Mouse (Mus musculus): ENCODE measurements at regions not wholly inside any gene's neighbourhood (a gene's known extent, or its start where the extent isn't known, plus 50 kb on each side); places are given as distances from the start of the nearest gene placed in this dataset.
A peak's percentile ranks its signal among the peaks of the same experiment; 100 is the strongest.

DNA sequence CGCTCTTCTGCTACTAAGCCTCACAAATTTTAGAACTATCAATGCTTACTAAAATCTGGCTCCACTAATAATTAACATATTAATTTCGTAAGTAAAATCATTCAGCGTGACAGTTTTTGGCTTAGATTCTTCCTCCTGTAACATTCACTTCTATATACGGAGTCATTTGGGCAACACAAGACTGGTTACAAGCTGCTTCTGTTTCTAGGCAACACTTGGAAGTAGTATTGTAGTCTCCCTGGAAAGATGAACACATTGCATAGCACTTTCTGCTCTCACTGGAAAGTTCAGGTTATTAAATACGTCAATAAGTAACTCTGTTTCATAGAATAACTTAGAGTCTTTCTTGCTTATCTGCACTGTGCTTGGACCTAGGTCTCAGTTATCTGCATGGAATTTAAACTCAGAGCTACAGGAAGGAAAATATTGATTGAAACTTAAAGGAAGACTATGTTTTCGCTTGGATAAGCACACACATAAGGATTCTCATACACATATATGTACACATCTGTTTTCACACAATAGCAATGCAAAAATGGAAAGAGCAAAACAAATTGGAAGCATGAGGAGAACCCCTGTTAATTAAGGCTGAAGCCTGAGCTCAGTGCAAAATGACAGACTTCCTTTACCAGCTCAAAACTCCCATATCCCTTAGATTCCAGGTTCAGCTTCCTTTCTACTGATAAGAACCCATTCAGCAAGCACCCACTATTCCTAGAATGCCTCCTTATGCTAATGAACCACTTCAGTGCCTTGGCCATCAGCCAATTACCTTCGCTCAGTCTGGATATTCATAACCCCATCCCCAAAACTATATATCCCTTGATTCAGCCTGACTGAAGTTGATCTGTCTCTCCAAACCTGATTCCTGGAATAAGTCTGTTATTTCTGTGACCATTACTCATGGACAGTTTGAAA, 356.7 kb upstream of the Nudt12 start:
- Histone ChIP-seq H3K9ac (ENCODE audit: low read length) (no peak overlapping the region), H3K4me1 (replicated peaks; ENCODE audit: control insufficient read depth, insufficient read depth, low read length) (no peaks in the 10 kb centered on the region), H3K27ac (ENCODE audit: low read depth, low read length) (no peak overlapping the region), H3K9me3 (ENCODE audit: control insufficient read depth, low read length) (no peaks in the 10 kb centered on the region), H3K4me3 (ENCODE audit: low read depth, low read length) (no peak overlapping the region), H3K4me2 (ENCODE audit: low read depth, low read length, severe bottlenecking) (no peak overlapping the region), H3K27me3 (ENCODE audit: control insufficient read depth, insufficient read depth, low read length) (no peaks in the 10 kb centered on the region), H3K36me3 (ENCODE audit: control insufficient read depth, insufficient read depth, low read length) (no peaks in the 10 kb centered on the region)
- DNase-seq (ENCODE audit: low spot score) (no peak), ATAC-seq (replicated peaks; ENCODE audit: low FRiP score) (no peak)
- 89% methylated on average over 7 of the region's 7 CpGs for WGBS

DNA sequence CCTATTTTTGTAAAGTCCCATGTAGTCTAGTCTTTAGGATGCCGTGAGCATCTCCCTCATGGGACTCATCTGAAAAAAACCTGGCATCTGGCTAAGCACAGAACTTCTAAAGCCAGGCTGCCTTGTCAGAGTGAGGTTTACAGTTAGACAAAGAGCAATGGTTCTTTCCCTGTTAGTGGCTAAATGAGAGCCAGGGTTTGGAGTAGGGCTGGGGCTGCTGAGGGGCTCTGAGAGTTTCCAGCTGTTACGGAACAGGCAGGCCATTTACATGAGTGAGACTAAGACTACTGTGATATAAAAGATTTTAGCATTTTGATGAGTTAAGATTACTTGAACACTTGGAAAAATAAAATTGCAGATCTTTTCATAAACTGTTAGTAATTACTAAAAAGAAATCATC, 352.2 kb upstream of the Nudt12 start:
- DNase-seq (ENCODE audit: low spot score) (no peak), ATAC-seq (replicated peaks; ENCODE audit: low FRiP score) (no peak)
- Histone ChIP-seq H3K4me3 (ENCODE audit: low read depth, low read length) (no peak overlapping the region), H3K27ac (ENCODE audit: low read depth, low read length) (no peak overlapping the region), H3K27me3 (ENCODE audit: control insufficient read depth, insufficient read depth, low read length) (no peaks in the 10 kb centered on the region), H3K4me2 (ENCODE audit: low read depth, low read length, severe bottlenecking) (no peak overlapping the region), H3K9me3 (ENCODE audit: control insufficient read depth, low read length) (no peaks in the 10 kb centered on the region), H3K36me3 (ENCODE audit: control insufficient read depth, insufficient read depth, low read length) (no peaks in the 10 kb centered on the region), H3K4me1 (replicated peaks; ENCODE audit: control insufficient read depth, insufficient read depth, low read length) (no peaks in the 10 kb centered on the region), H3K9ac (ENCODE audit: low read length) (no peak overlapping the region)
- 65% methylated on average over 2 of the region's 2 CpGs for WGBS

DNA sequence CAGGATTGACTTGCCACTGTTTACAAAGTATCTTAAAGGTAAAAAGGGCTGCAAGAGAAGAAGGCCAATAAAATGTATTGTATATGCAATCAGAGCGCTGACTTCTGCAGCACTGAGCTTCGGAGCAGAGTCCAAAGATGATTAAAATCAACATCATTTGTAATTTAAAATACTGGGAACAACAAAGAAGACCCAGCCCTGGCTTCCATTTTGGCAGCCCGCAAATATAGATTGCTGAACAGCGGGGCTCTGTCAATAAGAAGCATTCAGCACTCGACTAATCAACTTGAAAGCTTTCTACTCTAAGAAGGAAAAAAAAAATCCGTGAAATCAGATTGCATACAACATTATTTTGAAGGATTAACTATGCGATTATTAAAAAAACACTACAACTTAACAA, 348.9 kb upstream of the Nudt12 start:
- no peaks in the 10 kb centered on the region for H3K4me1 ChIP-seq (replicated peaks; ENCODE audit: control insufficient read depth, insufficient read depth, low read length)
- H3K4me3 ChIP-seq (ENCODE audit: low read depth, low read length): no peak overlapping the region
- H3K4me2 ChIP-seq (ENCODE audit: low read depth, low read length, severe bottlenecking): no peak overlapping the region
- ATAC-seq (replicated peaks; ENCODE audit: low FRiP score): no peak
- H3K27me3 ChIP-seq (ENCODE audit: control insufficient read depth, insufficient read depth, low read length): no peaks in the 10 kb centered on the region
- H3K9me3 ChIP-seq (ENCODE audit: control insufficient read depth, low read length): no peaks in the 10 kb centered on the region
- H3K9ac ChIP-seq (ENCODE audit: low read length): no peak overlapping the region
- no peaks in the 10 kb centered on the region for H3K36me3 ChIP-seq (ENCODE audit: control insufficient read depth, insufficient read depth, low read length)
- no peak for DNase-seq (ENCODE audit: low spot score)
- no peak overlapping the region for H3K27ac ChIP-seq (ENCODE audit: low read depth, low read length)
- 61% methylated on average over 7 of the region's 7 CpGs for WGBS

DNA sequence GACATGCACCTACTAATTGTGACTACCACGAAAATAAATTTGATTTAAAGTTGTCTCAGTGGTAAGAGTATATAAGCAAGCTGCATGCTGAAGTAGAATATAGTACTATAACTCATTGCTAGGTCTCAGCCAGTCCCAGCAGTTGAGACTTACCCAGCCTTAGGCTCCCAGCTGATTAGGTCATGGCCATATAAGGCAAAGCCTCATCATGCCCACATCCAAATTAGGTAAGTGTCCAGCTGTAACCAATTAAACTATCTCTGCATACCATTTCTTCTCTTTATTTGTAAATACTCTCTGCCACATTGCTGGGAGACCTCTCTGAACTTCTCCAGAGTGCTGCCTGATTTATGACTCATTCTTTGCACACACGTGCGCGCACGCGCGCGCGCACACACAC, 347.9 kb upstream of the Nudt12 start:
- ATAC-seq (replicated peaks; ENCODE audit: low FRiP score) (peak; percentile 51; the same call in 1 of the 2 replicates), DNase-seq (ENCODE audit: low spot score) (no peak)
- H3K36me3 ChIP-seq (ENCODE audit: control insufficient read depth, insufficient read depth, low read length): no peaks in the 10 kb centered on the region
- no peak overlapping the region for H3K4me2 ChIP-seq (ENCODE audit: low read depth, low read length, severe bottlenecking)
- no peaks in the 10 kb centered on the region for H3K27me3 ChIP-seq (ENCODE audit: control insufficient read depth, insufficient read depth, low read length)
- no peaks in the 10 kb centered on the region for H3K4me1 ChIP-seq (replicated peaks; ENCODE audit: control insufficient read depth, insufficient read depth, low read length)
- WGBS: 97% methylated on average over 9 of the region's 9 CpGs
- no peak overlapping the region for H3K4me3 ChIP-seq (ENCODE audit: low read depth, low read length)
- H3K9ac ChIP-seq (ENCODE audit: low read length): no peak overlapping the region
- H3K9me3 ChIP-seq (ENCODE audit: control insufficient read depth, low read length): no peaks in the 10 kb centered on the region
- H3K27ac ChIP-seq (ENCODE audit: low read depth, low read length): no peak overlapping the region

DNA sequence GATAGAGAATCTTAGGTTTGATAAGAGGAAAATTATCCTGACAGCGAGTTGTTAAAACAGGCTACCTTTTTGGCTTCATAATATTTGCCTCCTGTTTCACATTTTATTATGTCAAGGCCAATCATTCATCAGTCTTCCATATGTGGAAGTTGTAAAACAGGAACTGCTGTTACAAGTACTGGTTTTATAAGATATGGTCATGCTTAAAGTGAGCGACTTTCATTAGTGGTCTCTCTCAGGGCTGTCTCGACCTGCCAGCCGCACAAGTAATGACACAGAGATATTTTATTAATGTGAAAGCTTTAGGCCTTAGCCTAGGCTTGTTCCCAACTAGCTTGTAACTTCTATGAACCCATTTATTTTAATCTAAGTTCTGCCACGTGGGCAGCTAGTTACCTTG, 346.3 kb upstream of the Nudt12 start:
- Histone ChIP-seq H3K36me3 (ENCODE audit: control insufficient read depth, insufficient read depth, low read length) (no peaks in the 10 kb centered on the region), H3K9me3 (ENCODE audit: control insufficient read depth, low read length) (no peaks in the 10 kb centered on the region), H3K4me1 (replicated peaks; ENCODE audit: control insufficient read depth, insufficient read depth, low read length) (no peaks in the 10 kb centered on the region), H3K27me3 (ENCODE audit: control insufficient read depth, insufficient read depth, low read length) (no peaks in the 10 kb centered on the region), H3K4me2 (ENCODE audit: low read depth, low read length, severe bottlenecking) (no peak overlapping the region), H3K27ac (ENCODE audit: low read depth, low read length) (no peak overlapping the region), H3K4me3 (ENCODE audit: low read depth, low read length) (no peak overlapping the region), H3K9ac (ENCODE audit: low read length) (no peak overlapping the region)
- ATAC-seq (replicated peaks; ENCODE audit: low FRiP score) (no peak), DNase-seq (ENCODE audit: low spot score) (no peak)
- WGBS: 83% methylated on average over 5 of the region's 5 CpGs

DNA sequence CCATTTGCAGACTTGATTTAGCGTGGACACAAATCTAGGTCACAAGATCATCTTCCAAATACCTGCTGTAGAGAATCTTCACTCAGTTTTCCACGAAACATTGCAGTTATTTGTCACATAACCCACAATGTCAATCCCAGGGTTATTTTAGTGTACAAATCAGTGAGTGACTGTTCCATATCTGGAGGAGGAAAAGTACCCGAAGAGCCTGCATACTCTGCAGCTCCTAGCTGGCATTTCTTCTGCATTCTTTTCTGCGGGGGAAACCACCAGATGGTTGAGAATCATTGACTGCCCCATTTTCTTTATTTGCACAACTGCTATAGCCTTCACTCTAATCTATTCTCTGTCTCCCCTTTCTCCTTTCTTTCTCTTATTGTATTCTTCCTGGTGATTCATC, 332.4 kb upstream of the Nudt12 start:
- Histone ChIP-seq H3K36me3 (ENCODE audit: control insufficient read depth, insufficient read depth, low read length) (no peaks in the 10 kb centered on the region), H3K4me2 (ENCODE audit: low read depth, low read length, severe bottlenecking) (no peak overlapping the region), H3K4me1 (replicated peaks; ENCODE audit: control insufficient read depth, insufficient read depth, low read length) (no peaks in the 10 kb centered on the region), H3K27me3 (ENCODE audit: control insufficient read depth, insufficient read depth, low read length) (no peaks in the 10 kb centered on the region), H3K9me3 (ENCODE audit: control insufficient read depth, low read length) (no peaks in the 10 kb centered on the region), H3K4me3 (ENCODE audit: low read depth, low read length) (no peak overlapping the region), H3K9ac (ENCODE audit: low read length) (no peak overlapping the region), H3K27ac (ENCODE audit: low read depth, low read length) (no peak overlapping the region)
- DNase-seq (ENCODE audit: low spot score) (no peak), ATAC-seq (replicated peaks; ENCODE audit: low FRiP score) (no peak)
- 87% methylated on average over 4 of the region's 4 CpGs for WGBS

DNA sequence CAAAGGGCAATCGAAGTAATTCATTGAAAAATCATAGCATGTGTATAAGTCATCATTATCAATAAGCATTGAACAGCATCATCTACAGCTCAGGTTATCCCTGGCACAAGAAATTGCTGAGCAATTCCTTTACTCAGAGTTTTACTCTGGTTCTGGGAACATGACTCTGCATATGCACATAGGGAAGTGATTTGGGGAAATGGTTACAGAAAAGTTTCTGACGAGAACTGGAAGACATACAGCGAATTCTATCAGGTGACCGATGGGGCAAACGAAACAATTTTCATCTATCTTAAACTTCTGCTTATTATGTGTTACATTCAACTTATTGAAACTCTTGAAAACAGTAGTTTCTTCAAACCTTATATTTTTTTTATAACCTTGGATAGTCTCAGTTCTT, 284.8 kb upstream of the Nudt12 start:
- Histone ChIP-seq H3K36me3 (ENCODE audit: control insufficient read depth, insufficient read depth, low read length) (no peaks in the 10 kb centered on the region), H3K27ac (ENCODE audit: low read depth, low read length) (no peak overlapping the region), H3K4me2 (ENCODE audit: low read depth, low read length, severe bottlenecking) (no peak overlapping the region), H3K9me3 (ENCODE audit: control insufficient read depth, low read length) (no peaks in the 10 kb centered on the region), H3K4me1 (replicated peaks; ENCODE audit: control insufficient read depth, insufficient read depth, low read length) (no peaks in the 10 kb centered on the region), H3K27me3 (ENCODE audit: control insufficient read depth, insufficient read depth, low read length) (no peaks in the 10 kb centered on the region), H3K9ac (ENCODE audit: low read length) (no peak overlapping the region), H3K4me3 (ENCODE audit: low read depth, low read length) (no peak overlapping the region)
- WGBS: 92% methylated on average over 5 of the region's 5 CpGs
- no peak for DNase-seq (ENCODE audit: low spot score)
- ATAC-seq (replicated peaks; ENCODE audit: low FRiP score): no peak

DNA sequence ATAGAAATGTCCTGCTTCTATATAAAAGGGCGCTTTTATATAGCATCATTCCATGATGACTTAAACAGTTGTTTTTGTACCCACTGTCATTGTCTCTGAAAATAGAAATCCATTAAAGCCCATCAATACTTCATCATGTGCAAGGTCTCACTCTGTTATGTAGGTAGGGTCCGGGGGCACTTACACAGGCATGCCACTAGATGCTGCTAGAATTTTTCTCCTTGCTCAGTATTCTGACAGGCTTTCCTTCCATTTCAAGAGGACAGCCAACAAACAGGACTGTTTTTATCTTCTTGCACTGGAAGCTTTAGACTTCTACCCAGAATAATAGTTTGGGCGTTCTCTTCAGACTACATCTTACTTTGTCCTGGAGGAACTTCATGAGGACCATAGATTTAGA, 268.2 kb upstream of the Nudt12 start:
- WGBS: 57% methylated on average over 3 of the region's 3 CpGs
- Histone ChIP-seq H3K9me3 (ENCODE audit: control insufficient read depth, low read length) (no peaks in the 10 kb centered on the region), H3K4me1 (replicated peaks; ENCODE audit: control insufficient read depth, insufficient read depth, low read length) (no peaks in the 10 kb centered on the region), H3K27me3 (ENCODE audit: control insufficient read depth, insufficient read depth, low read length) (no peaks in the 10 kb centered on the region), H3K36me3 (ENCODE audit: control insufficient read depth, insufficient read depth, low read length) (no peaks in the 10 kb centered on the region), H3K4me2 (ENCODE audit: low read depth, low read length, severe bottlenecking) (no peak overlapping the region), H3K4me3 (ENCODE audit: low read depth, low read length) (no peak overlapping the region), H3K27ac (ENCODE audit: low read depth, low read length) (no peak overlapping the region), H3K9ac (ENCODE audit: low read length) (no peak overlapping the region)
- peak; percentile 47 for DNase-seq (ENCODE audit: low spot score)
- ATAC-seq (replicated peaks; ENCODE audit: low FRiP score): peak; percentile 66

DNA sequence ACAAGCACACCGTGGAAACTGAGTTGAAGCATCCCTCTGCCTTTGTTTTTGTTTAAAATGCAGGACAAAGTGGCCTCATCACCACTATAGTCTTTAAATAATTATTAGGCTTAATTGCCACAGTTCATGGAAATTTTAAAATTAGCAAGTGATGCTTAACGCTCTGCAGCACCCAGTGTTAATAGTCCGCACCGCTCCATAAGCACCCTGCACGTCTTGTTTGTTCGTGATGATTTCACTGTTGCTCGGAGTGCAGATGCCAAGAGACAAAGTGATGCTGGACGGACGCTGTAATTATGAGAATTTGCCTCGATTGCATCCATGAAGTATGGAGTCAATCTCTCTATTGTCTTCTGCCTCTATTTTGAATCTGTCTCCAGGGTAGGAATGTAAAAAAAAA, 266.6 kb upstream of the Nudt12 start:
- Histone ChIP-seq H3K4me3 (ENCODE audit: low read depth, low read length) (no peak overlapping the region), H3K9me3 (ENCODE audit: control insufficient read depth, low read length) (no peaks in the 10 kb centered on the region), H3K9ac (ENCODE audit: low read length) (no peak overlapping the region), H3K4me2 (ENCODE audit: low read depth, low read length, severe bottlenecking) (no peak overlapping the region), H3K27me3 (ENCODE audit: control insufficient read depth, insufficient read depth, low read length) (no peaks in the 10 kb centered on the region), H3K27ac (ENCODE audit: low read depth, low read length) (no peak overlapping the region), H3K36me3 (ENCODE audit: control insufficient read depth, insufficient read depth, low read length) (no peaks in the 10 kb centered on the region), H3K4me1 (replicated peaks; ENCODE audit: control insufficient read depth, insufficient read depth, low read length) (no peaks in the 10 kb centered on the region)
- peak; percentile 80 for ATAC-seq (replicated peaks; ENCODE audit: low FRiP score)
- WGBS: 56% methylated on average over 10 of the region's 10 CpGs
- no peak for DNase-seq (ENCODE audit: low spot score)

Measured in forebrain, embryonic 11.5 days (tissue).